In the genomic region with DNA sequence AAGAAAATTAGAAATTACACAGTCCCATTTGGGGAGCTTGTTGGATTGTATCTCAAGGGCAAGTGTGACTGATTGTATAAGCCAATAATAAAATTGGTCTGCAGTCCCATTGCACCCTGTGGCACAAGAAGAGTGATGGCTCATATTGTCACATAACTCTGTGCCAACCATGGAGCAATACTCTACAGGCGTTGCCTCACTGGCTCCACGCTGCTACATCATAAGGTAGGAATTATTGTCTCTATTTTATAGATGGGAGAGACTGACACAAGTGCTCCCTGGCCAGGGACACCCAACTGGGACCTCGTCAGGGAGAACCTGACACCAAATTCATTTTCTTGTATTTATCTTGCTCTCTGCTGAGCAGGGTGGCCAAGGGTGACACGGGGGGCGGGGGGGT, we compare ENCODE assay signal across 27 mouse cellular contexts.
A peak's percentile ranks its signal among the peaks of the same experiment; 100 is the strongest.
DNase-seq lines count a peak whose midpoint lies in the region; ATAC-seq and TF ChIP-seq lines count a peak whose summit lies in the region.
"Had no signal": no experiment of that assay in that cellular context is flagged by ENCODE, and none has a peak within 500 bp of the region (broad histone marks: within the 10 kb centered on the region; RNA-seq: fewer than 3 reads in every experiment).

No protein-coding gene starts in this region.

- peaks cover 9% of the 10 kb centered on the region; the same call in 1 of the 2 replicates for H3K4me1 ChIP-seq in cerebellum, adult 2 months (ENCODE audit: control insufficient read depth, insufficient read depth, low read length)
- peaks cover 57% of the 10 kb centered on the region for H3K4me1 ChIP-seq in heart, embryonic 15.5 days (replicated peaks)

- 86% methylated on average over 5 of the region's 5 CpGs for WGBS in cerebellum, adult 2 months
- 70% methylated on average over 5 of the region's 5 CpGs for WGBS in heart, embryonic 15.5 days

- H3K4me3 ChIP-seq in cerebellum, adult 2 months (replicated peaks; ENCODE audit: insufficient read depth, low read depth, low read length), result no peak overlapping the region
- H3K4me3 ChIP-seq in heart, embryonic 15.5 days, result no peak overlapping the region
- H3K4me3 ChIP-seq: embryonic facial prominence, embryonic 10.5 days; embryonic facial prominence, embryonic 13.5 days; erythroblast, embryonic 14.5 days; forebrain, embryonic 10.5 days; forebrain, embryonic 13.5 days; heart, embryonic 12.5 days had no signal

- H3K9me3 ChIP-seq in heart, embryonic 15.5 days (replicated peaks), result no peaks in the 10 kb centered on the region
- H3K9me3 ChIP-seq: embryonic facial prominence, embryonic 10.5 days; embryonic facial prominence, embryonic 13.5 days; forebrain, embryonic 10.5 days; forebrain, embryonic 13.5 days; heart, embryonic 12.5 days had no signal

- H3K9ac ChIP-seq in heart, embryonic 15.5 days, result 0 out of 2 replicates have a peak overlapping the region, but pooled peaks have one; percentile 14
- H3K9ac ChIP-seq: embryonic facial prominence, embryonic 13.5 days; forebrain, embryonic 13.5 days; heart, embryonic 12.5 days; hindbrain, embryonic 14.5 days had no signal

- DNase-seq in adrenal gland, adult 2 months, result peak; percentile 66
- DNase-seq in adrenal gland, postnatal 4 days (ENCODE audit: low spot score in 2 of 2), result no peak
- DNase-seq in cerebellum, adult 9-10 months, result peak; percentile 29
- no peak for DNase-seq in cerebellum, adult 2 months
- DNase-seq in heart, postnatal 36 days, result no peak
- DNase-seq: adrenal gland, adult 8-10 months; cerebellum, adult 18-20 months; cerebellum, postnatal 10 days; cerebellum, postnatal 36 days; embryo, embryonic 11 days; gastrocnemius, postnatal 10 days; gastrocnemius, postnatal 36 days; kidney, adult 18-20 months; kidney, adult 9 months had no signal

- no peak for TF ChIP-seq CTCF in cerebellum, adult 2 months (IDR thresholded peaks at IDR 0.05; ENCODE audit: borderline replicate concordance, insufficient read depth, low read depth, low read length)

- TF ChIP-seq POLR2A in cerebellum, adult 2 months (IDR thresholded peaks at IDR 0.05; ENCODE audit: borderline replicate concordance, insufficient read depth, low read length), result no peak

- H3K4me2 ChIP-seq in heart, embryonic 15.5 days, result no peak overlapping the region
- H3K4me2 ChIP-seq: embryonic facial prominence, embryonic 13.5 days; forebrain, embryonic 13.5 days; hindbrain, embryonic 14.5 days had no signal

- intact Hi-C loops in heart, postnatal 36 days (cut with DNase I), result no loop called here

- no peak overlapping the region for H3K27ac ChIP-seq in cerebellum, adult 2 months (ENCODE audit: insufficient read depth, low read length)
- H3K27ac ChIP-seq in heart, embryonic 15.5 days, result no peak overlapping the region
- H3K27ac ChIP-seq: embryonic facial prominence, embryonic 10.5 days; embryonic facial prominence, embryonic 13.5 days; forebrain, embryonic 10.5 days; forebrain, embryonic 13.5 days; hindbrain, embryonic 14.5 days had no signal

- H3K27me3 ChIP-seq in cerebellum, adult 2 months (ENCODE audit: control insufficient read depth, insufficient read depth, low read length), result no peaks in the 10 kb centered on the region
- H3K27me3 ChIP-seq in heart, embryonic 15.5 days, result peaks cover 7% of the 10 kb centered on the region

- H3K36me3 ChIP-seq in heart, embryonic 15.5 days, result 0 out of 2 replicates have a peak, but pooled peaks cover 3% of the 10 kb centered on the region
- H3K36me3 ChIP-seq: embryonic facial prominence, embryonic 10.5 days; embryonic facial prominence, embryonic 13.5 days; forebrain, embryonic 10.5 days; heart, embryonic 12.5 days had no signal

- no peak for ATAC-seq in heart, embryonic 15.5 days (replicated peaks; ENCODE audit: insufficient number of reproducible peaks, insufficient read depth, low FRiP score, low read depth)
- ATAC-seq: activated CD4-positive, CD25-positive, alpha-beta regulatory T cell, adult 4 months; forebrain, embryonic 13.5 days; forebrain, embryonic 16.5 days; hindbrain, postnatal 0 days; inflammation-experienced regulatory T-cells, adult 6 months; intestine, embryonic 16.5 days had no signal

Comparison
In these comparisons a context has a peak if more than half of its experiments do, and no peak if none do; other contexts are left out.
1. DNase-seq: peak in adrenal gland, adult 2 months (single experiment) and cerebellum, adult 9-10 months (single experiment); none in adrenal gland, postnatal 4 days (0 of 2), cerebellum, adult 2 months (0 of 2) and heart, postnatal 36 days (0 of 2).